37 mouse cellular contexts compared by ENCODE assay signal in the genomic region with DNA sequence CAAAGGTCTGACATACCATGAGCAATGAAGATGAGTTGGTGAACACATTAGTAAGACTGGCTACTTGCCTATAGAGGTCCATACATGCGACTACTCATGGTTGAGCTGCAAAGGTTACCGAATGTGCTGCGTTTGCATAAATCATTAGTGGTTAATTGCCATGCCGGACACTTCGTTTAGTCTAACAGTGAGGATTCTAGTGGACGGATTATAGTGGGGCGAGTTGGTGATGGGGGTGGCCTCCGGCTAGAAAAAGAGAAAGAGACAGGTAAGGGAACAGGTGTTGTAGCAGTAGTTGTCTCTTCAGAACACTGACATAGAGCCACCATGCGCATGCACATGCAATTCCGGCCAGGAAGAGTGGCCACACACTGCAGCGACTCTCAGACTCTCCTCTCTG. TPM values are rescaled to one million over a fixed set of nuclear protein-coding genes. Genes with fewer than 3 reads are reported as not detected.
"Had no signal": no experiment of that assay in that cellular context is flagged by ENCODE, and none has a peak within 500 bp of the region (broad histone marks: within the 10 kb centered on the region; RNA-seq: fewer than 3 reads in every experiment).

No protein-coding gene starts in this region.

- H3K4me2 ChIP-seq: heart, embryonic 12.5 days; hindbrain, embryonic 12.5 days; hindbrain, embryonic 15.5 days; liver, embryonic 11.5 days; liver, embryonic 13.5 days had no signal

- H3K27me3 ChIP-seq: heart, embryonic 12.5 days; hindbrain, embryonic 12.5 days; hindbrain, embryonic 15.5 days; liver, embryonic 13.5 days had no signal

- H3K36me3 ChIP-seq: heart, embryonic 12.5 days; hindbrain, embryonic 10.5 days; hindbrain, embryonic 12.5 days; hindbrain, embryonic 15.5 days; liver, embryonic 13.5 days had no signal

- H3K4me3 ChIP-seq: gastrocnemius, adult 2 months; heart, adult 2 months; heart, embryonic 12.5 days; hindbrain, embryonic 10.5 days; hindbrain, embryonic 12.5 days; hindbrain, embryonic 15.5 days; liver, embryonic 13.5 days had no signal

- DNase-seq: gastrocnemius, adult 2 months; gastrocnemius, postnatal 10 days; gastrocnemius, postnatal 25 days; heart, adult 2 months; heart, postnatal 10 days; heart, postnatal 4 days; kidney, adult 11 months; kidney, adult 2 months; kidney, adult 9 months; kidney, postnatal 14 days; kidney, postnatal 36 days; layer of hippocampus, adult 9-11 months; layer of hippocampus, postnatal 36 days; left cerebral cortex, postnatal 4 days; liver; liver, embryonic 13.5 days had no signal

- H3K9ac ChIP-seq: heart, embryonic 12.5 days; hindbrain, embryonic 12.5 days; hindbrain, embryonic 15.5 days; liver, embryonic 13.5 days had no signal

- H3K4me1 ChIP-seq: heart, embryonic 12.5 days; hindbrain, embryonic 15.5 days; liver, embryonic 13.5 days had no signal

- H3K27ac ChIP-seq: gastrocnemius, adult 2 months; heart, adult 2 months; hindbrain, embryonic 10.5 days; hindbrain, embryonic 12.5 days; hindbrain, embryonic 15.5 days; hindbrain, postnatal 0 days; kidney, postnatal 0 days; liver, embryonic 13.5 days had no signal

- ATAC-seq: hindbrain, postnatal 0 days; intestine, embryonic 16.5 days had no signal

- H3K9me3 ChIP-seq: heart, embryonic 12.5 days; hindbrain, embryonic 10.5 days; hindbrain, embryonic 12.5 days; hindbrain, embryonic 15.5 days; liver, embryonic 13.5 days had no signal

RNA-seq across cellular contexts. Expression of a gene that starts 12.4 kb away (rescaled TPM):
- total RNA-seq: gastrocnemius, adult 2 months; gastrocnemius, postnatal 10 days; gastrocnemius, postnatal 25 days; granulocyte monocyte progenitor cell, adult 5-6 weeks; heart, adult 2 months; heart, postnatal 10 days; heart, postnatal 25 days; heart, postnatal 4 days; hindbrain, postnatal 0 days; layer of hippocampus, adult 18-20 months; layer of hippocampus, adult 8-10 months; layer of hippocampus, postnatal 14 days; layer of hippocampus, postnatal 36 days; left cerebral cortex, adult 18-20 months; left cerebral cortex, postnatal 10 days; left cerebral cortex, postnatal 25 days; left cerebral cortex, postnatal 4 days had no signal
- polyA plus RNA-seq: heart, adult 2 months; heart, embryonic 12.5 days; heart, embryonic 14.5 days; heart, embryonic 16.5 days; hindbrain, embryonic 10.5 days; hindbrain, embryonic 12.5 days; intestine, embryonic 14.5 days; intestine, embryonic 16.5 days; kidney, adult 2 months; kidney, postnatal 0 days; large intestine, adult 2 months; limb, embryonic 14.5 days; liver, embryonic 11.5 days; liver, embryonic 13.5 days had no signal
